Mouse (Mus musculus): ENCODE data around the gene Tsc2. TPM values are rescaled to one million over a fixed set of nuclear protein-coding genes. Genes with fewer than 3 reads are reported as not detected.

Gene Tsc2
- polyA plus RNA-seq, 1 experiment, result 230 TPM

DNA sequence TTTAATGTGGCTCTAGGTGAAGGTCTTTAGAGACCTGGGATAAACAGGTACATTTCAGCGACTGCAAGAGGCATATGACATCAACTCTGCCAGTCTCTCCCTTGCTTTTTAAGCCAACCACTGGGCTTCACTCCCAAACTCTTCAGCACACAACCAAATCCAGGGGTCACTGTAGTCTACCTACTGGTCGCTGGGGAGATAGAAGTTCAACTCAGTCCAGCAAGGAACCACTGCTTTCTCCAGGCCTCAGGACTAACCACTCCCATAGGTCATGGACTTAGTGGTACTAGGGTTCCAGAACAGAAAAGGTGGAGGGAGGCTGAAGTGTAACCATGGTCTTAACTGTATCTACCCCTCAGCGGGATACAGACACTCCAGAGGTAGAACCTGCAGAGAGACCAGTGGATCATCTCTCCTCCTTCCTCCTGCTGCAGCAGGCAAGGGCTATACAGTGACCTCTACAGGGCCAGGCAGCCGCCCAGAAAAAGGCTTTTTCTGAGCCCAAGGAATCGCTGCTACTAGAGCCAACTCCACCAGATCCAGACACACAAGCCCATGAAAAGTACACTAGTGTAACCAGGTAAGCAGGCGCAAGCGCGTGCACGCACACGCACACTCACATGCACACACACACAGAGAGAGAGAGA lies 16.4 kb upstream of the Tsc2 start:
- H3K4me3 ChIP-seq (replicated peaks; ENCODE audit: extremely low read depth, low read depth, low read length), result peak overlapping the region; percentile 65
- no peak for TF ChIP-seq POLR2A (IDR thresholded peaks at IDR 0.05; ENCODE audit: borderline replicate concordance, extremely low read depth, low read depth, low read length)
- no peak for TF ChIP-seq CTCF (IDR thresholded peaks at IDR 0.05; ENCODE audit: insufficient read depth, low read length)
- peaks cover 26% of the 10 kb centered on the region for H3K4me1 ChIP-seq (ENCODE audit: control insufficient read depth, insufficient read depth, low read length)
- no peak for DNase-seq
- WGBS, result 35% methylated on average over 10 of the region's 10 CpGs

DNA sequence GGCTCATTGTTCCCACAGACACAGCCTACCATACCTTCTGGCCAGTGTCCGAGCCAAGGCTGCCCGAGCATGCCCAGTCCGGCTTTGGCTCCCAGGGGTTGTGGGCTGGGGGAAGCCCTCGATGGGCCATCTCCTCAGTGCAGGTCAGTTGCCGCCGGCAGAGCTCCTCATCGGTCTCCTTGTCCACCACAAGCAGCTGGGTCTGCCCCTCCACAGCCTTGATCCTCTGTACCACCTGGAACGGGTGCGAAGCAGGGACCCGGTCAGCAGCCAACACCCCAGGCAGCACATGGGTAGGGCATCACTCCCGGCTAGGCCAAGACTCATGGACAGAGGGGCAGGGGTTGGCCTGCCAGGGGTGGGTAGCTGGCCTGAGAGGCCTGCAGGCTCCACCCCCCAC lies 15.1 kb upstream of the Tsc2 start:
- TF ChIP-seq POLR2A (IDR thresholded peaks at IDR 0.05; ENCODE audit: borderline replicate concordance, extremely low read depth, low read depth, low read length) (no peak; the same call in 1 of the 2 replicates), CTCF (IDR thresholded peaks at IDR 0.05; ENCODE audit: insufficient read depth, low read length) (no peak)
- peaks cover 26% of the 10 kb centered on the region for H3K4me1 ChIP-seq (ENCODE audit: control insufficient read depth, insufficient read depth, low read length)
- WGBS, result 43% methylated on average over 11 of the region's 11 CpGs
- H3K4me3 ChIP-seq (replicated peaks; ENCODE audit: extremely low read depth, low read depth, low read length), result peak overlapping the region; percentile 58
- DNase-seq, result no peak

DNA sequence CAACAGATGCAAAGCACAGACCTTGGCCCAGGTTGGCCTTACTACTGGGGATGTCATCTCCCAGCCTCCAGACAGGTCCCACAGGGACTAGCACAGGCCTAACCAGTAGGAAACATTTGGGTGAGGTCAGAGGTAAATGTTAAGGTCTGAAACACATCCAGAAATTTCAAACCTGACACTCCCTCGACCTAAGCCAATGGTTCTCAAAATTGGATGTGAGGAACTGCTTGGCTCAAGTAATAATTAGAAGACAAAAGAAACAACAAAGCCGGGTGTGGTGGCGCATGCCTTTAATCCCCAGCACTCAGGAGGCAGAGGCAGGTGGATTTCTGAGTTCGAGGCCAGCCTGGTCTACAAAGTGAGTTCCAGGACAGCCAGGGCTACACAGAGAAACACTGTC lies 14.0 kb upstream of the Tsc2 start:
- Histone ChIP-seq H3K4me1 (ENCODE audit: control insufficient read depth, insufficient read depth, low read length) (peaks cover 24% of the 10 kb centered on the region), H3K4me3 (replicated peaks; ENCODE audit: extremely low read depth, low read depth, low read length) (peak overlapping the region; percentile 30)
- 49% methylated on average over 4 of the region's 4 CpGs for WGBS
- no peak for DNase-seq
- TF ChIP-seq POLR2A (IDR thresholded peaks at IDR 0.05; ENCODE audit: borderline replicate concordance, extremely low read depth, low read depth, low read length), result no peak
- TF ChIP-seq CTCF (IDR thresholded peaks at IDR 0.05; ENCODE audit: insufficient read depth, low read length), result no peak

DNA sequence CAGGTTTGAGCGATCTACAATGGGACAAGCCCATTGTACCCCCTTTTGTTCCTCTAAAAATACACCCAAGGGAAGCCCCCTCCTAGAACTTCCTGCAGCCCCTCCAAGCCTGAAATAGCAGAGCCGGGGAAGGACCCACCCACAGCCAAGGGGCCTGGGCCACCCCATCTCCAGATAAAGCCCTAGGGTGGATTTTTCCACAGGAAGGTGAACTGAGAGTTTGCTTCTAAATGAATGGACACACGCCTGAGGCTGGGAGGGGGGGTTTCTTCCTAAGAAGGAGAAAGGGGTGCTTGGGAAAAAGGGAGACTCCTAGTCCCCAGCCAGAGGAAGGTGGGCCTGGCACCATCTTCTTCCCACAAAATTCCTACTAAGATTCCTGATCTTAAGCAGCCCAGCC lies 13.5 kb upstream of the Tsc2 start:
- Histone ChIP-seq H3K4me3 (replicated peaks; ENCODE audit: extremely low read depth, low read depth, low read length) (peak overlapping the region; percentile 30), H3K4me1 (ENCODE audit: control insufficient read depth, insufficient read depth, low read length) (peaks cover 21% of the 10 kb centered on the region)
- 51% methylated on average over 3 of the region's 3 CpGs for WGBS
- no peak for DNase-seq
- TF ChIP-seq CTCF (IDR thresholded peaks at IDR 0.05; ENCODE audit: insufficient read depth, low read length) (no peak), POLR2A (IDR thresholded peaks at IDR 0.05; ENCODE audit: borderline replicate concordance, extremely low read depth, low read depth, low read length) (no peak)

DNA sequence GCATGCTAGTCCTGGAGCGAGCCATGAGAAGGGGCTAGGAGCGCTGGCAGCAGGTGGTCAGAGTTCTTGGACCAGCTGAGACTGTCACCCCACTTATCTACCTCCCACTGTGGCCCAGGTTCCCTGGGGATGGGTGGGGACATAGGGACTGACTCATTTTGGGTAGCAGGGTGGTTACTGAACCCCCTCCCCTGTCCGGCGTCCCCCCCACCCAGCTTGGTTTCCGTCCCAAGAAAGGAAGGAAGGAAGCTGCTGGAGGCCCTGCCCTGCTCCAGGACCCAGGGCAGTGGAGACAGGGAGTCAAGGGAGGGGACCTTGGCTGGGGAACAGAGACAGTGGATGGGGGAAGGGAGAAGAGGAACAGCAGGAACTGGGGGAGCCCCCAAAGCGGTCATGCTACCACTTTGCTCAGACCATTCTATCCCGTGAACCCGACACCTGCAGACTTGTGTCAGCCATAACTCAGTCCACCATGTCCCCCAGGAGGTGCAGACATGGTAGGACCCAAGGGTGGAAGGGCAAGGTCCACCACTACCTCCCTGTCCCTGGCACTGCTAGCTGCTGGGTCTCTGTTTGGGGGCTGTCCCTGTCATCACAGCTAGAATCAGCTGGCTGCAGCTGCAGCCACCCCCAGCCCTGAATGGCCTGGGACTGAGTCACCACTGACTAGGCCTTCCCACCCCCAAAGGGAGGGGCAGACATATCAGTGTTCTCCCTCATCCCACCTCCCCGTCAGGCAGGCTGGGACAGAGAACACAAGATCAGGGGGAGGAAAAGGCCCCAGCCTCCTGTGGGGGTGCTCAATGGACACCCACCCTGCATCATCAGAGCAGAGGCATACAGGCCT lies 12.7 kb upstream of the Tsc2 start:
- peak; percentile 45 for DNase-seq
- 37% methylated on average over 9 of the region's 9 CpGs for WGBS
- TF ChIP-seq POLR2A (IDR thresholded peaks at IDR 0.05; ENCODE audit: borderline replicate concordance, extremely low read depth, low read depth, low read length), result peak; percentile 77; the same call in 1 of the 2 replicates
- no peak for TF ChIP-seq CTCF (IDR thresholded peaks at IDR 0.05; ENCODE audit: insufficient read depth, low read length)
- Histone ChIP-seq H3K4me3 (replicated peaks; ENCODE audit: extremely low read depth, low read depth, low read length) (peak overlapping the region; percentile 63), H3K4me1 (ENCODE audit: control insufficient read depth, insufficient read depth, low read length) (peaks cover 24% of the 10 kb centered on the region)

DNA sequence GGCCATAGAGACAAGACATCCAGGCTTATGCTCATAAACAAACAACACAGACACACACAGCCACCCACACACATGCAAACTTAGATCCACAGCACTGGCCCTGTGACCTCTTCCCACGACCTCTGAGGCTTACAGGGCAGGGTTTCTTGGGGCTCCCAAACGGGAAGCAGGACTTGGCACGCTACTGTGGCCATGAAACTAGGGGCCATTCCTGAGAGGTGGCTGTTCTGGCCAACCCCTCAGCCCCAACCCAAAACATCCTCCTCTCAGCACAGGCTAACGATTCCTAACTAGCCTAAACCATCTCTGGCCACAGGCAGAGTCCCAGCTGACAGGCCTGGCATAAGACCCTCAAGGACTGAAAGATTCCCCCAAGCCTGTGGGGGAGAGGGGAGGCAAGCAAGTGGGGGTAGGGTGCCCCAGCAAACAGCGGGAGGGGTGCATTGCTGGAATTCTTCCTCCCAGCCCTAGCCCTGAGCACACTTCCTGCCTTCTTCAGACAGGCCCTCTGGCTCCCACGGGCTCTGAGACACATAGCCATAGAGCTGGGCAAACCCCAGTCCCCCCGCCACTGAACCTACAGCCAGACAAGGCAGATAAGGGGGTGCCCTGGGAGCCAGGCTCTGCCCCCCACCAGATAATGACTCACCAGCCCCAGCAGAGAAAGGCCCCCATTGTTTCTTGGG lies 11.7 kb upstream of the Tsc2 start:
- H3K4me3 ChIP-seq (replicated peaks; ENCODE audit: extremely low read depth, low read depth, low read length), result peak overlapping the region; percentile 63
- WGBS, result 15% methylated on average over 7 of the region's 7 CpGs
- TF ChIP-seq CTCF (IDR thresholded peaks at IDR 0.05; ENCODE audit: insufficient read depth, low read length) (no peak), POLR2A (IDR thresholded peaks at IDR 0.05; ENCODE audit: borderline replicate concordance, extremely low read depth, low read depth, low read length) (peak; percentile 63; the same call in 1 of the 2 replicates)
- H3K4me1 ChIP-seq (ENCODE audit: control insufficient read depth, insufficient read depth, low read length), result peaks cover 31% of the 10 kb centered on the region
- DNase-seq, result peak; percentile 43

DNA sequence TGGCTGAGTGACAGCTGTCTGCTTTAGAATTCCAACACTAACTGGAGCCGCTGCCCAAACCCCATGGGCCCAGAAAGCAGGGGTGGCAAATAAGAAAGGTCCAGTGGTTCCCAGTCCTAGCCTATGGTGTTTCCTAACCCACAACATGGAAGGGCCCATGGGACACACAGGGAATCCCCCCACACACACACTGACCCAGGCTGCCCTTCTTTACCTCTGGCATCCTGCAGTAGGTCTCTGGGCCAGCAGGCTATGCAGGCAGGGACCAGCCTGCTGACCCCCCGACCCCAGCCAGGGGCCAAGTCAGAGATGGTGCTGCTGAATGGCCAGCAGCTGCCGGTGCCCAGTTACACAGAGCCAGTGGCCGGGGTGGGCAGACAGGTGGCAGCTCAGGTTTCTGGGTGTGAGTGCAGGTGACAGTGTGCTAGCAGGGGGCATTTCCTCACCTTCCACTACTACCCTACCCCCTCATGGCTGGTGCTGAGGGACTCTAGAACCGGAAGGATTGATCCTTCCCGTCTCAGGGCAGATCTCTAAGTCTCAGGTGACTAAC lies 10.4 kb upstream of the Tsc2 start:
- peak; percentile 10 for DNase-seq
- Histone ChIP-seq H3K4me3 (replicated peaks; ENCODE audit: extremely low read depth, low read depth, low read length) (peak overlapping the region; percentile 63), H3K4me1 (ENCODE audit: control insufficient read depth, insufficient read depth, low read length) (peaks cover 38% of the 10 kb centered on the region)
- TF ChIP-seq POLR2A (IDR thresholded peaks at IDR 0.05; ENCODE audit: borderline replicate concordance, extremely low read depth, low read depth, low read length) (no peak), CTCF (IDR thresholded peaks at IDR 0.05; ENCODE audit: insufficient read depth, low read length) (no peak)
- 47% methylated on average over 6 of the region's 6 CpGs for WGBS

DNA sequence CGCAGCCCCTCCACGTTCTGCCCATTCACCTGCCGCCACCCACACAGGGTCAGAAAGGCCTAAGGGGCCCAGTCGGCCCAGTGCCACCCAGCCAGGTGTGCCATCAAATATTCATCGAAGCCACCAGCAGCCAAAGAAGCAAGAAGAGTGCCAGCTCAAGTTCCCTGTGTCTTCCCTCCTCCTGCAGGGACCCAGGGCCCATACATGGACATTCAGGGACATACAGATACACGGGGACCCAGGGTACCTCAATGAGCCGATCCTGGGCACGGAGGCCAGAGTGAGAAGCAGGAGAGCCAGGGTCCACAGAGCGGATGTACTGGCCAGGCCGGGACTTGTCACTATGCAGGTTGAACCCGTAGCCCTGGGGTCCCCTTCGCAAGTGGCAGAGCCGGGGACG lies 9.5 kb upstream of the Tsc2 start:
- Histone ChIP-seq H3K4me3 (replicated peaks; ENCODE audit: extremely low read depth, low read depth, low read length) (no peak overlapping the region), H3K4me1 (ENCODE audit: control insufficient read depth, insufficient read depth, low read length) (peaks cover 44% of the 10 kb centered on the region)
- TF ChIP-seq POLR2A (IDR thresholded peaks at IDR 0.05; ENCODE audit: borderline replicate concordance, extremely low read depth, low read depth, low read length) (no peak), CTCF (IDR thresholded peaks at IDR 0.05; ENCODE audit: insufficient read depth, low read length) (no peak)
- WGBS, result 86% methylated on average over 14 of the region's 14 CpGs
- no peak for DNase-seq

DNA sequence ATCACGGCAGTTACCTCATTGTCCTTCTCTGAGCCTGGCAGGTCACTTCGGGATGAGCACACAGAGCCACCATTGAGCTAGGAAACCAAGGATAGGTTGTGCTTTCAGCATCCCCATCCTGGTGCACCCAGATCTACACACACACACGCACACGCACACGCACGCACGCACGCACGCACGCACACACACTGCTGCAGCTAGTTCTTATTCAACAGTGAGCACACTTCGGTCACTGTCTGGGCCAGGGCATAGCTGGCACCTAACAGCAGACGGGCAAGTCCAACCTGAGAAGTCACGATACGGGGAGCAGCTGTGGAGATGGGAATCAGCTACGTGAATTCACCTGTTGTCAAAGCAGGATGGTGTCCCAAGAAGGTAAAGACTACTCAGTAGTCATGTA lies 8.2 kb upstream of the Tsc2 start:
- H3K4me3 ChIP-seq (replicated peaks; ENCODE audit: extremely low read depth, low read depth, low read length), result no peak overlapping the region
- peaks cover 49% of the 10 kb centered on the region for H3K4me1 ChIP-seq (ENCODE audit: control insufficient read depth, insufficient read depth, low read length)
- no peak for DNase-seq
- WGBS, result 92% methylated on average over 15 of the region's 15 CpGs
- TF ChIP-seq POLR2A (IDR thresholded peaks at IDR 0.05; ENCODE audit: borderline replicate concordance, extremely low read depth, low read depth, low read length) (no peak), CTCF (IDR thresholded peaks at IDR 0.05; ENCODE audit: insufficient read depth, low read length) (no peak)

Data from lung, adult 2 months (tissue).